In the genomic region with DNA sequence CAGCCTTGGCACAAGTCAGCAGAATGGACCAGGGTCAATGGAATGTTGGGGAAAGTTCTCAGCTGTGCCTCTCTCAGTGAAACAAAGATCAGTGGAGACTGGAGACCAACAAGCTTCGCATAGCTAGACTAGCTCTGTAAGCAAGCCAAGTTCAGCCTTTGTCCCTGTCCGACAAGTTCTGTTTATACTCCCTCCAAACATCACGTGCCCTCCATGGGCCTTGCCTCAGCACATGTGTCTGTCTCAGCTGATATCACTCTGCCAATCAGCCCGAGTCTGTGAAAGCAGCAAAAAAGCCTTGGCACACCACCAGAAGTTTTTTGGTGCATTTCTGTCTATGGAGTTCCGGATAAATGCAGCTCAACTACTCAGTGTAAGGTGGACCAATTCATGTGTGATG, we compare ENCODE assay signal across 12 mouse cellular contexts. TPM values are rescaled to one million over a fixed set of nuclear protein-coding genes. Genes with fewer than 3 reads are reported as not detected.
DNase-seq lines count a peak whose midpoint lies in the region; ATAC-seq and TF ChIP-seq lines count a peak whose summit lies in the region.
"Had no signal": no experiment of that assay in that cellular context is flagged by ENCODE, and none has a peak within 500 bp of the region (broad histone marks: within the 10 kb centered on the region; RNA-seq: fewer than 3 reads in every experiment).

No protein-coding gene starts in this region.

- peak; percentile 67 for DNase-seq in kidney, adult 2 months
- peak; percentile 6 for DNase-seq in brain, embryonic 14.5 days (ENCODE audit: low read depth)
- DNase-seq in thymus, postnatal 14 days: no peak
- no peak for DNase-seq in thymus, postnatal 36 days
- DNase-seq: adrenal gland, adult 8-10 months had no signal

- H3K36me3 ChIP-seq in kidney, adult 2 months (ENCODE audit: control insufficient read depth, insufficient read depth, low read length): no peaks in the 10 kb centered on the region
- H3K36me3 ChIP-seq in kidney, embryonic 16.5 days (ENCODE audit: insufficient read depth, low read length): no peaks in the 10 kb centered on the region
- H3K36me3 ChIP-seq in liver, embryonic 15.5 days (replicated peaks): no peaks in the 10 kb centered on the region
- H3K36me3 ChIP-seq: limb, embryonic 15.5 days had no signal

- H3K9me3 ChIP-seq in kidney, embryonic 16.5 days (ENCODE audit: low read length): no peaks in the 10 kb centered on the region
- H3K9me3 ChIP-seq in liver, embryonic 15.5 days (replicated peaks): no peaks in the 10 kb centered on the region
- H3K9me3 ChIP-seq: limb, embryonic 15.5 days had no signal

- peak overlapping the region; percentile 20; the same call in 1 of the 2 replicates for H3K27ac ChIP-seq in kidney, adult 2 months (ENCODE audit: insufficient read depth, low read depth, low read length)
- H3K27ac ChIP-seq in kidney, embryonic 16.5 days (ENCODE audit: low read length): no peak overlapping the region
- no peak overlapping the region for H3K27ac ChIP-seq in liver, embryonic 15.5 days (replicated peaks)
- H3K27ac ChIP-seq: limb, embryonic 15.5 days had no signal

- no peak for TF ChIP-seq POLR2A in kidney, adult 2 months (IDR thresholded peaks at IDR 0.05; ENCODE audit: low read depth, low read length)
- TF ChIP-seq POLR2A in brain, embryonic 14.5 days (IDR thresholded peaks at IDR 0.05; ENCODE audit: borderline replicate concordance, extremely low read depth, insufficient read depth, insufficient read length, poor library complexity, severe bottlenecking): no peak

- H3K4me1 ChIP-seq in kidney, adult 2 months (ENCODE audit: control insufficient read depth, insufficient read depth, low read length): no peaks in the 10 kb centered on the region; the same call in 1 of the 2 replicates
- no peaks in the 10 kb centered on the region; the same call in 1 of the 2 replicates for H3K4me1 ChIP-seq in kidney, embryonic 16.5 days (ENCODE audit: insufficient read depth, low read length)
- H3K4me1 ChIP-seq in liver, embryonic 15.5 days (replicated peaks): peaks cover 11% of the 10 kb centered on the region

- ATAC-seq in kidney, embryonic 16.5 days (ENCODE audit: low FRiP score, low TSS enrichment): no peak
- ATAC-seq in liver, embryonic 15.5 days (ENCODE audit: insufficient read depth): peak; percentile 31; the same call in 1 of the 2 replicates
- ATAC-seq in megakaryocyte progenitor cell, adult 5-6 weeks (replicated peaks; ENCODE audit: poor library complexity): peak; percentile 31
- ATAC-seq: forebrain, embryonic 16.5 days; Patski had no signal

- no peak overlapping the region for H3K9ac ChIP-seq in kidney, embryonic 16.5 days (replicated peaks; ENCODE audit: low read length)
- no peak overlapping the region for H3K9ac ChIP-seq in liver, embryonic 15.5 days
- H3K9ac ChIP-seq: limb, embryonic 15.5 days had no signal

- no peak overlapping the region for H3K4me2 ChIP-seq in kidney, embryonic 16.5 days (replicated peaks; ENCODE audit: low read depth, low read length)
- H3K4me2 ChIP-seq in liver, embryonic 15.5 days: no peak overlapping the region
- H3K4me2 ChIP-seq: limb, embryonic 15.5 days had no signal

- no peaks in the 10 kb centered on the region for H3K27me3 ChIP-seq in kidney, adult 2 months (replicated peaks; ENCODE audit: control insufficient read depth, insufficient read depth, low read length)
- H3K27me3 ChIP-seq in kidney, embryonic 16.5 days (ENCODE audit: insufficient read depth, low read length): peaks cover 30% of the 10 kb centered on the region
- peaks cover 51% of the 10 kb centered on the region for H3K27me3 ChIP-seq in liver, embryonic 15.5 days

- no peak for TF ChIP-seq CTCF in kidney, adult 2 months (conservative IDR thresholded peaks at IDR 0.05; ENCODE audit: insufficient read depth, insufficient read length, low read depth, low read length)
- TF ChIP-seq CTCF in brain, embryonic 14.5 days (IDR thresholded peaks at IDR 0.05; ENCODE audit: borderline replicate concordance, extremely low read depth, insufficient read depth, insufficient read length): no peak

- WGBS in kidney, adult 2 months: 32% methylated on average over 5 of the region's 5 CpGs
- 66% methylated on average over 5 of the region's 5 CpGs for WGBS in kidney, embryonic 16.5 days
- 37% methylated on average over 5 of the region's 5 CpGs for WGBS in liver, embryonic 15.5 days (ENCODE audit: insufficient replicate concordance)

- H3K4me3 ChIP-seq in kidney, adult 2 months (ENCODE audit: insufficient read depth, low read depth, low read length): no peak overlapping the region
- H3K4me3 ChIP-seq in kidney, embryonic 16.5 days (ENCODE audit: low read length): no peak overlapping the region
- no peak overlapping the region for H3K4me3 ChIP-seq in liver, embryonic 15.5 days (replicated peaks)
- H3K4me3 ChIP-seq: limb, embryonic 15.5 days had no signal

RNA-seq across cellular contexts. Expression of a gene that starts 2.4 kb away (rescaled TPM):
- polyA plus RNA-seq in kidney, adult 2 months (2012; rRNA removed): 35.3 and 58.4 TPM in 2 replicates
- polyA plus RNA-seq in kidney, embryonic 16.5 days (2015; fragmentation: Nextera tagmentation; extraction: Ambion mirVana): 3.4 and 8.9 TPM in 2 replicates
- polyA plus RNA-seq in brain, embryonic 14.5 days (2012; rRNA removed): 496 and 652 TPM in 2 replicates
- polyA plus RNA-seq in liver, embryonic 15.5 days (2015; fragmentation: Nextera tagmentation; extraction: Ambion mirVana): 1.5 and 2.3 TPM in 2 replicates
- 0.17 and 0.24 TPM in 2 replicates for total RNA-seq in megakaryocyte progenitor cell, adult 5-6 weeks (2015)
- total RNA-seq in megakaryocyte progenitor cell, adult 5-6 weeks (2017): 0.03 and 0.17 TPM in 2 replicates
- total RNA-seq: neutrophil, adult 5-6 weeks had no signal
- polyA plus RNA-seq: Patski had no signal

RNA-seq across cellular contexts. Expression of a gene that starts 36.6 kb away (rescaled TPM):
- polyA plus RNA-seq in kidney, adult 2 months (2012; rRNA removed): 25.6 and 30.6 TPM in 2 replicates
- polyA plus RNA-seq in kidney, embryonic 16.5 days (2015; fragmentation: Nextera tagmentation; extraction: Ambion mirVana): 13.7 and 15.9 TPM in 2 replicates
- 37.7 and 44.4 TPM in 2 replicates for polyA plus RNA-seq in brain, embryonic 14.5 days (2012; rRNA removed)
- polyA plus RNA-seq in liver, embryonic 15.5 days (2015; fragmentation: Nextera tagmentation; extraction: Ambion mirVana): 5.0 and 5.2 TPM in 2 replicates
- 37.8 and 40.9 TPM in 2 replicates for total RNA-seq in megakaryocyte progenitor cell, adult 5-6 weeks (2015)
- 22.2 and 30.4 TPM in 2 replicates for total RNA-seq in megakaryocyte progenitor cell, adult 5-6 weeks (2017)

Comparison
In these comparisons a context has a peak if more than half of its experiments do, and no peak if none do; other contexts are left out.
1. DNase-seq: peak in kidney, adult 2 months (single experiment) and brain, embryonic 14.5 days (single experiment); none in thymus, postnatal 14 days (single experiment) and thymus, postnatal 36 days (0 of 2).